Mouse (Mus musculus) CH12.LX (cell line): ENCODE results near the gene Hoxa7. TPM values are rescaled to one million over a fixed set of nuclear protein-coding genes. Genes with fewer than 3 reads are reported as not detected.

Experiments
- DNase-seq: peaks from one replicate; pipeline ENCODE4 v3.0.0-alpha.2; 2013; ENCODE audit errors: extremely low read depth
- H3K27ac ChIP-seq: 2 replicates; pipeline ENCODE4 v1.5.1; 2012; ENCODE audit warnings: low read depth, mild to moderate bottlenecking, control low read depth, moderate library complexity; ENCODE audit not compliant: insufficient read depth
- H3K27me3 ChIP-seq: replicated peaks from 2 replicates; pipeline ENCODE3; 2012; ENCODE audit warnings: inconsistent platforms
- H3K36me3 ChIP-seq, 2 experiments: replicated peaks in 1 of 2; 2 replicates each; pipeline versions ENCODE3 to v1.6.1; 2012; ENCODE audit warnings: inconsistent platforms in 1 of 2, low read length in 1 of 2, mild to moderate bottlenecking in 1 of 2, mixed read lengths in 1 of 2, moderate library complexity in 1 of 2; ENCODE audit not compliant: control insufficient read depth in 1 of 2, insufficient read depth in 1 of 2
- H3K4me1 ChIP-seq, 2 experiments: 2 replicates each; pipeline ENCODE4 v1.6.1; 2012; ENCODE audit warnings: inconsistent platforms in 1 of 2, moderate library complexity in 1 of 2; ENCODE audit not compliant: insufficient read depth in 2 of 2, control insufficient read depth in 1 of 2
- H3K4me2 ChIP-seq: 2 replicates; pipeline ENCODE4 v1.6.1; 2012; ENCODE audit warnings: low read depth, mild to moderate bottlenecking, control low read depth; ENCODE audit not compliant: poor library complexity, insufficient read depth, severe bottlenecking
- H3K4me3 ChIP-seq, 3 experiments: fragments of 150-350 bp in 1 of 3; sonication (generic) in 1 of 3; replicated peaks in 1 of 3; 2 replicates each; pipeline versions ENCODE3 to v1.5.1; 2011 to 2012; ENCODE audit warnings: low read depth in 2 of 3, low read length in 2 of 3, mild to moderate bottlenecking in 2 of 3, moderate library complexity in 2 of 3, control low read depth in 1 of 3, improper control_type of control experiment in 1 of 3, inconsistent platforms in 1 of 3, mixed read lengths in 1 of 3; ENCODE audit not compliant: poor library complexity in 1 of 3
- H3K79me2 ChIP-seq: replicated peaks from 2 replicates; pipeline ENCODE4 v1.6.1; 2012; ENCODE audit warnings: mild to moderate bottlenecking, moderate library complexity; ENCODE audit not compliant: control insufficient read depth, poor library complexity, insufficient read depth, severe bottlenecking; ENCODE audit errors: extremely low read depth
- H3K9ac ChIP-seq: 2 replicates; pipeline ENCODE4 v1.6.1; 2012; ENCODE audit warnings: low read depth, mild to moderate bottlenecking, control low read depth, moderate library complexity; ENCODE audit not compliant: insufficient read depth
- H3K9me3 ChIP-seq: replicated peaks from 2 replicates; pipeline ENCODE3; 2012; ENCODE audit warnings: low read length, inconsistent platforms, mixed read lengths
- EP300 ChIP-seq: IDR thresholded peaks from 2 replicates; pipeline ENCODE4 v1.6.1; 2011; ENCODE audit warnings: low read length, improper control_type of control experiment
- HCFC1 ChIP-seq: IDR thresholded peaks from 2 replicates; pipeline ENCODE4 v1.6.1; 2012; ENCODE audit warnings: low read depth, mild to moderate bottlenecking, inconsistent platforms, low read length, improper control_type of control experiment
- MEF2A ChIP-seq: IDR thresholded peaks from 2 replicates; pipeline ENCODE4 v1.6.1; 2014; ENCODE audit warnings: low read depth, mild to moderate bottlenecking, inconsistent platforms, low read length, improper control_type of control experiment, borderline replicate concordance
- MXI1 ChIP-seq: IDR thresholded peaks from 2 replicates; pipeline ENCODE4 v1.6.1; 2011; ENCODE audit warnings: mild to moderate bottlenecking, low read depth, low read length, improper control_type of control experiment
- NELFE ChIP-seq: IDR thresholded peaks from 2 replicates; pipeline ENCODE4 v1.6.1; 2011; ENCODE audit warnings: low read depth, low read length, improper control_type of control experiment
- POLR2AphosphoS2 ChIP-seq: IDR thresholded peaks from 2 replicates; pipeline ENCODE4 v1.6.1; 2011; ENCODE audit warnings: low read depth, low read length, improper control_type of control experiment
- TCF12 ChIP-seq: IDR thresholded peaks from 2 replicates; pipeline ENCODE4 v1.6.1; 2014; ENCODE audit warnings: low read depth, mild to moderate bottlenecking, inconsistent platforms, low read length, improper control_type of control experiment
- USF2 ChIP-seq: conservative IDR thresholded peaks from 2 replicates; pipeline ENCODE4 v1.6.1; 2011; ENCODE audit warnings: low read depth, low read length, improper control_type of control experiment
- ZKSCAN1 ChIP-seq: IDR thresholded peaks from 2 replicates; pipeline ENCODE4 v1.6.1; 2012; ENCODE audit warnings: low read depth, inconsistent platforms, low read length, improper control_type of control experiment, borderline replicate concordance
- ZMIZ1 ChIP-seq: IDR thresholded peaks from 2 replicates; pipeline ENCODE4 v1.6.1; 2012; ENCODE audit warnings: low read depth, mild to moderate bottlenecking, inconsistent platforms, low read length, improper control_type of control experiment
- ZNF384 ChIP-seq: IDR thresholded peaks from 2 replicates; pipeline ENCODE4 v1.6.1; 2012; ENCODE audit warnings: low read depth, low read length, improper control_type of control experiment, inconsistent platforms
- dilution Hi-C: fragments of 300-500 bp; cut with MboI; formaldehyde crosslinking; loops from 2 replicates; pipeline ENCODE4 v1.14.3; 2020; ENCODE audit warnings: low sequenced_read_pairs; ENCODE audit not compliant: extremely low pct_unique_long_range_greater_than_20kb, extremely low pct_ligation_motif_present
- in situ Hi-C: fragments of 300-500 bp; cut with MboI; formaldehyde crosslinking; loops from 3 replicates; pipeline ENCODE4 v1.14.3; 2019; ENCODE audit warnings: low sequenced_read_pairs, low pct_ligation_motif_present, low pct_unique_long_range_greater_than_20kb, mixed read lengths
- polyA plus RNA-seq: library from polyadenylated mRNA; unstranded; fragments of >175 nt; gene quantifications from 2 replicates; pipeline ENCODE4 v1.2.1, GENCODE M21; 2012; ENCODE audit warnings: low read depth; ENCODE audit not compliant: insufficient read length
- total RNA-seq, 2 experiments: library from RNA; depleted of rRNA; stranded (reverse); fragments of 300-350 nt in 1 of 2; fragments of >200 nt in 1 of 2; gene quantifications; 2 replicates each; pipeline ENCODE4 v1.2.3; 2012 to 2014

Gene Hoxa7
- total and polyA plus RNA-seq, 3 experiments, result 1.0 to 1.4 (median 1.1) TPM

DNA sequence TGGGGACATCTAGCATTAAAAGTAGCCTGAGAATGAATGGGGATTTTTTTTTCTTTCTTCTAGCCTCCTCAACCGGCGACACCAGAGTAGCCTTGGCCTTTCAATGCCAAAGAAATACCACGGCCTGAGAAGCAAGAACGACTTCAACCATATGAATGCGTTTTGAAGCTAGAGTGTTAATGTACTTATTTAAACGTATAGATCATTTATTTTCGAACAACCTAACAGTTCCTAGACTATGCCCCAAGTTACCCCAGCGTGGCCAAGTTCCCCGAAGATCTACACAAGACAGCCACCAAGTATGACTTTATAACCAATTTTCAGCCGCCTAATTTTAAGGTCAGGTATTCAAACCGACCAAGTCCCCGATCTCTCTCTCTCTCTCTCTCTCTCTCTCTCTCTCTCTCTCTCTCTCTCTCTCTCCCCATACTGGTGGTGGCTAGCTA is 766 bp downstream of the Hoxa7 start:
- Histone ChIP-seq H3K9ac (peak overlapping the region; percentile 78), H3K27me3 (no peaks in the 10 kb centered on the region)
- no peak for TF ChIP-seq POLR2AphosphoS2
- no peak for TF ChIP-seq MXI1
- TF ChIP-seq EP300, result no peak
- TF ChIP-seq TCF12, result no peak
- TF ChIP-seq, all 38 proteins: peak for 0
- in situ Hi-C loops (loop anchor here (10.0 to 25.0 kb wide), 3 partner anchors 209 to 1006 kb away; partner anchors contain the start of gene Skap2), dilution Hi-C loops (no loop called here)
- peak overlapping the region; percentile 75 to 87 (median 76) for H3K4me3 ChIP-seq
- H3K9me3 ChIP-seq, result peaks cover 26% of the 10 kb centered on the region
- H3K79me2 ChIP-seq, result no peaks in the 10 kb centered on the region
- peaks cover 0 to 13% of the 10 kb centered on the region in 2 experiments; a peak in 2 of 4 replicates for H3K4me1 ChIP-seq
- DNase-seq, result no peak
- no peak overlapping the region for H3K27ac ChIP-seq
- H3K36me3 ChIP-seq, result peaks cover 0 to 6% of the 10 kb centered on the region in 2 experiments
- H3K4me2 ChIP-seq, result peak overlapping the region; percentile 57

- Histone ChIP-seq H3K79me2 (no peaks in the 10 kb centered on the region), H3K27ac (no peak overlapping the region), H3K4me3 (no peak overlapping the region), H3K9ac (no peak overlapping the region), H3K4me1 (peaks cover 0 to 13% of the 10 kb centered on the region in 2 experiments; a peak in 2 of 4 replicates), H3K27me3 (no peaks in the 10 kb centered on the region), H3K36me3 (no peaks in the 10 kb centered on the region), H3K4me2 (no peak overlapping the region), H3K9me3 (peaks cover 20% of the 10 kb centered on the region)
- dilution Hi-C loops, result no loop called here
- DNase-seq, result no peak
- no peak for TF ChIP-seq POLR2AphosphoS2
- no peak for TF ChIP-seq MEF2A
- TF ChIP-seq USF2, result no peak
- no peak for TF ChIP-seq ZKSCAN1
- no peak for TF ChIP-seq NELFE
- TF ChIP-seq ZMIZ1, result no peak
- no peak for TF ChIP-seq HCFC1
- TF ChIP-seq ZNF384, result no peak
- in situ Hi-C loops, result loop anchor here (10.0 to 25.0 kb wide), 3 partner anchors 208 to 1005 kb away; partner anchors contain the start of gene Skap2
These were observed 1.4 kb downstream of the Hoxa7 start for GRCm38 (mm10) chr6:52220003-52220864.
